Mouse (Mus musculus) lung, embryonic 14.5 days (tissue): ENCODE measurements around the gene Sdad1. TPM values are rescaled to one million over a fixed set of nuclear protein-coding genes. Genes with fewer than 3 reads are reported as not detected.

Source experiments
- ATAC-seq: fragments of 200-750 bp; cut with Nextera tagmentation; 2 replicates; pipeline ENCODE4 v1.8.0; 2017; ENCODE audit warnings: mild to moderate bottlenecking, moderate TSS enrichment, moderate library complexity; ENCODE audit not compliant: insufficient read depth
- DNase-seq: peaks from one replicate; pipeline ENCODE4 v3.0.0-alpha.2; 2015
- H3K27ac ChIP-seq: fragments of 300-500 bp; sonication (generic); 2 replicates; pipeline ENCODE4 v1.5.1; 2014; ENCODE audit warnings: low read depth, mild to moderate bottlenecking, moderate library complexity
- H3K27me3 ChIP-seq: fragments of 300-500 bp; sonication (generic); 2 replicates; pipeline ENCODE4 v1.6.1; 2014; ENCODE audit warnings: low read length, control low read depth; ENCODE audit not compliant: insufficient read depth
- H3K36me3 ChIP-seq: fragments of 300-500 bp; sonication (generic); 2 replicates; pipeline ENCODE4 v1.6.1; 2014; ENCODE audit warnings: control low read depth; ENCODE audit not compliant: insufficient read depth
- H3K4me1 ChIP-seq: fragments of 300-500 bp; sonication (generic); 2 replicates; pipeline ENCODE4 v1.6.1; 2014; ENCODE audit warnings: antibody characterized with exemption, control low read depth; ENCODE audit not compliant: insufficient read depth
- H3K4me2 ChIP-seq: fragments of 300-500 bp; sonication (generic); 2 replicates; pipeline ENCODE4 v1.6.1; 2014; ENCODE audit warnings: mild to moderate bottlenecking
- H3K4me3 ChIP-seq: fragments of 300-500 bp; sonication (generic); 2 replicates; pipeline ENCODE4 v1.5.1; 2014; ENCODE audit warnings: low read depth, low read length
- H3K9ac ChIP-seq: fragments of 300-500 bp; sonication (generic); 2 replicates; pipeline ENCODE4 v1.6.1; 2014
- H3K9me3 ChIP-seq: fragments of 300-500 bp; sonication (generic); 2 replicates; pipeline ENCODE4 v1.6.1; 2016; ENCODE audit warnings: low read depth, low read length, control low read depth
- CTCF ChIP-seq: IDR thresholded peaks from 2 replicates; pipeline ENCODE4 v1.5.1; 2016; ENCODE audit warnings: antibody characterized with exemption, low read depth
- WGBS: fragments of 180-500 bp; shearing (Covaris S2); extraction: QIAGEN DNeasy Blood & Tissue Kit; methylation state at CpG from one replicate; pipeline ENCODE4 v1.1.7; 2014; 5-methylcytosine and 5-hydroxymethylcytosine counted together
- polyA plus RNA-seq: library from polyadenylated mRNA; unstranded; fragments of >200 nt; fragmentation: Nextera tagmentation; extraction: Ambion mirVana; gene quantifications from 2 replicates; pipeline ENCODE4 v1.2.1, GENCODE M21; 2014

Sdad1 gene
- polyA plus RNA-seq, 1 experiment from 2014 or later, result 45.3 TPM

DNA sequence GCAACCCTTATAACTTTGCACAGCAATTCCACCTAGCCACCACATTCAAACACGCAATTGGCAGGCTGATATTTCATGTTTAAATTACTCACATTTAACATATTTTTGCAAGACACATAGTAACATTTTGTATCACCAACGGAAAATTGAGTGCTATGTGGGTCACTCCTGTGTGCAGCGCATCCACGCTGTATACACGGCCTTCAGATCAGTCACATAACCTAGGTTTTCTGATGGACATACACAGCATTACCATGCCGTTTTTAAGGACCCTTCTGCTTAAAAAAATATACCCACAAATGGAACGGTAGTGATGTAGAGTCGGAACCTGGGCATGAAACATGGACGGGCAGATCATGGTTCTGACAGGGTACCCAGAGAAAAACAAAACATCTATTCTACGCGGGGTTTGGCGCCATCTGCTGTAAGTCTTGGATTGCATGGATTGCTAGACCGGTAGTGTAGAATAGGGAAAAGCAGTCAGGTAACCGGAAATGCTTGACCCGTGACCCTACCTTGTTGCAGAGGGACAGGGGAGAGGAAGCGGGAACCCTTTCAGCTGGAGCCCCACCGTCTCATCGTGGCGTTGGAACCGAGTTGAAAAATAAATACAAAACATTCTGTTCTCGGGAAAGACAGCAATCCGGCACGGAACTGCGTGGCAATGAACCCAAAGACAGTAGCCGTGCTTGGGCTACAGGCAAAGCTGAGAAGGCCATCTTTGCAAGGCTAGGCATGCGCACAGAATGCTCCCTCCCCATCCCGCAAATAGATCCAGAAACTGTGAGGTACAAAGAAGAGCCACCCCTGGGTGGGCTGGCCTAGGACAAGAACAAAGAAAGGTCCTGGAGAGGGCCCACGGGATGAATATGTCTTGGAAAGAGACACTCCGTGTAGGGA is 70.7 kb downstream of the Sdad1 start:
- H3K9ac ChIP-seq, result no peak overlapping the region; the same call in 1 of the 2 replicates

GRCm38 (mm10) chr5:92234939-92235557 is 75.2 kb downstream of the Sdad1 start:
- ATAC-seq, result peak; percentile 58; the same call in 1 of the 2 replicates

More for the DNA sequence above, 70.7 kb downstream of the Sdad1 start:
- H3K27ac ChIP-seq, result no peak overlapping the region
- peak; percentile 69 for TF ChIP-seq CTCF
- DNase-seq (peak; percentile 85), ATAC-seq (peak; percentile 25; the same call in 1 of the 2 replicates)
- H3K4me1 ChIP-seq, result no peaks in the 10 kb centered on the region
- H3K4me2 ChIP-seq, result peak overlapping the region; percentile 43
- no peaks in the 10 kb centered on the region for H3K36me3 ChIP-seq
- no peaks in the 10 kb centered on the region for H3K27me3 ChIP-seq
- H3K4me3 ChIP-seq, result no peak overlapping the region
- no peaks in the 10 kb centered on the region for H3K9me3 ChIP-seq
- WGBS, result 36% methylated on average over 29 of the region's 29 CpGs

More at GRCm38 (mm10) chr5:92234939-92235557, 75.2 kb downstream of the Sdad1 start:
- DNase-seq, result peak; percentile 45
- Histone ChIP-seq H3K4me3 (no peak overlapping the region), H3K9me3 (no peaks in the 10 kb centered on the region), H3K27me3 (no peaks in the 10 kb centered on the region), H3K36me3 (no peaks in the 10 kb centered on the region), H3K4me2 (no peak overlapping the region), H3K4me1 (no peaks in the 10 kb centered on the region), H3K27ac (no peak overlapping the region), H3K9ac (no peak overlapping the region)
- no peak for TF ChIP-seq CTCF
- 32% methylated on average over 5 of the region's 5 CpGs for WGBS

Other genes with a start within 250 kb of the Sdad1 start
- gene G3bp2, start 226.8 kb downstream of the Sdad1 start, polyA plus RNA-seq, result 165 and 166 TPM in 2 replicates
- gene Uso1, start 172.5 kb downstream of the Sdad1 start, polyA plus RNA-seq, result 27.8 and 28.1 TPM in 2 replicates
- not detected in 2 replicates for gene U90926, start 95.1 kb downstream of the Sdad1 start, polyA plus RNA-seq
- 0.14 TPM in 1 of 2 replicates, not detected in the other for gene Ppef2, start 54.2 kb downstream of the Sdad1 start, polyA plus RNA-seq
- gene Naaa, start 32.3 kb downstream of the Sdad1 start, polyA plus RNA-seq, result 7.3 and 8.3 TPM in 2 replicates
- 0.43 TPM in 1 of 2 replicates, not detected in the other for gene Cxcl9, start 17.6 kb upstream of the Sdad1 start, polyA plus RNA-seq
- 1.4 and 5.4 TPM in 2 replicates for gene Art3, start 21.3 kb upstream of the Sdad1 start, polyA plus RNA-seq
- gene Cxcl10, start 38.4 kb upstream of the Sdad1 start, polyA plus RNA-seq, result not detected in 2 replicates
- 57.8 and 61.9 TPM in 2 replicates for gene Nup54, start 124.7 kb upstream of the Sdad1 start, polyA plus RNA-seq
- gene Scarb2, start 196.4 kb upstream of the Sdad1 start, polyA plus RNA-seq, result 9.5 and 10.7 TPM in 2 replicates
- 0.18 TPM in 1 of 2 replicates, not detected in the other for gene Fam47e, start 244.6 kb upstream of the Sdad1 start, polyA plus RNA-seq